Mouse (Mus musculus): Measurements from ENCODE around the gene Gm17268. TPM values are rescaled to one million over a fixed set of nuclear protein-coding genes. Genes with fewer than 3 reads are reported as not detected.

Gene Gm17268
- polyA plus RNA-seq (2012; ENCODE audit: insufficient read depth, low replicate concordance), result not detected in 2 replicates

DNA sequence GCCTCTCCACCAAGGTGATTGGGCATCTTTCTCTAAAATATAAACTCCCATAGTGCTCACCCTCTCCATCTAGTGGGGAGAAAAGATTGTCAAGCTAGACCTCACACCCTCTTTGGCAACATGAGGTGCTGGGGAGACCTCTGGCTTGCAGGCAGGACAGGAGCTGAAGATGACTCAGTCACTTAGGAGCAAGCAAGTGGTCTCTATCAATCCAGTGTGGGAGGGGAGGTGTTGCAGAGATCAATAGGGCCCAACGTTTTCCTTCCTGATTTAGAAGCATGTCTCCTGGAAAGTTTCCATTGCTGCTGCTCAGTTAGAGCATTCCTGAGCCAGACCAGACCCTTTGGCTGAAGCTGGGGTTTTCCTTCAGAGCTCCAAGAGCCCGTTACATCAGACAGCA is at the start of gene Gm17268:
Gm17268 (minus strand) TSS at position 28 of the 400 bp plus-strand sequence.
- TF ChIP-seq FLI1 (IDR thresholded peaks at IDR 0.05; ENCODE audit: low read length) (no peak), GATA1 (IDR thresholded peaks at IDR 0.05; ENCODE audit: borderline replicate concordance, low read length) (no peak)
- Histone ChIP-seq H3K4me3 (replicated peaks) (no peak within 1 kb of the TSS), H3K9me3 (no peaks in the 10 kb centered on the region), H3K36me3 (replicated peaks; ENCODE audit: low read length) (no peaks in the 10 kb centered on the region), H3K4me1 (no peaks in the 10 kb centered on the region), H3K27me3 (replicated peaks) (peaks cover 2% of the 10 kb centered on the region)

GRCm38 (mm10) chr11:82084360-82084759 is 46.0 kb upstream of the Gm17268 start:
- TF ChIP-seq FLI1 (IDR thresholded peaks at IDR 0.05; ENCODE audit: low read length), result no peak
- no peak overlapping the region for H3K4me3 ChIP-seq (replicated peaks)

GRCm38 (mm10) chr11:82080865-82081264 is 42.5 kb upstream of the Gm17268 start:
- H3K36me3 ChIP-seq (replicated peaks; ENCODE audit: low read length), result no peaks in the 10 kb centered on the region
- peaks cover 8% of the 10 kb centered on the region for H3K9me3 ChIP-seq
- H3K4me3 ChIP-seq (replicated peaks), result no peak overlapping the region
- TF ChIP-seq FLI1 (IDR thresholded peaks at IDR 0.05; ENCODE audit: low read length) (no peak), GATA1 (IDR thresholded peaks at IDR 0.05; ENCODE audit: borderline replicate concordance, low read length) (no peak)
- no peaks in the 10 kb centered on the region for H3K4me1 ChIP-seq
- H3K27me3 ChIP-seq (replicated peaks), result no peaks in the 10 kb centered on the region

More at GRCm38 (mm10) chr11:82084360-82084759, 46.0 kb upstream of the Gm17268 start:
- H3K9me3 ChIP-seq, result no peaks in the 10 kb centered on the region
- H3K27me3 ChIP-seq (replicated peaks), result no peaks in the 10 kb centered on the region
- no peaks in the 10 kb centered on the region for H3K4me1 ChIP-seq
- H3K36me3 ChIP-seq (replicated peaks; ENCODE audit: low read length), result no peaks in the 10 kb centered on the region

GRCm38 (mm10) chr11:82078136-82078730 is 39.9 kb upstream of the Gm17268 start:
- H3K36me3 ChIP-seq (replicated peaks; ENCODE audit: low read length), result no peaks in the 10 kb centered on the region
- H3K4me1 ChIP-seq, result no peaks in the 10 kb centered on the region
- no peak for TF ChIP-seq GATA1 (IDR thresholded peaks at IDR 0.05; ENCODE audit: borderline replicate concordance, low read length)
- TF ChIP-seq FLI1 (IDR thresholded peaks at IDR 0.05; ENCODE audit: low read length), result no peak
- H3K4me3 ChIP-seq (replicated peaks), result no peak overlapping the region
- peaks cover 20% of the 10 kb centered on the region for H3K9me3 ChIP-seq
- H3K27me3 ChIP-seq (replicated peaks), result peaks cover 2% of the 10 kb centered on the region

DNA sequence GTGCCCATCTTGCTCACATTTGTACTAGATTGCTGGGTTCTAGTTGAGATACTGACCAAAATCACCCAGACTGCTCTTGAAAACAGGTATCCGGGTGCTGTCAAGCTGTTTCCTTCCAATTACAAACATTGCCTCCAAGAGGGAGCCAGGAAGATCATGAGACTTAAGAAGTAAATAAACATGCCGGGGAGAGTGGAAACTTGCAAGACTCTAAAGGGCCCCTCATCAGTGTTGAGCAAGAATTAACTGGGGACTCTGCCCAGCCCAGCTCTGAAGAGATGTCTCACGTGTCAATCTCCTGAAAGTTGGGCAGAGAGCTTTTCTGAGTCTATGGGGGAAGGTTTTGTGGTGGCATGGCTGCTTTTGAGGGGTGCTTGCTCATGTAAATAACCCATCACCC is 38.7 kb upstream of the Gm17268 start:
- no peak overlapping the region for H3K4me3 ChIP-seq (replicated peaks)

GRCm38 (mm10) chr11:82073686-82074085 is 35.3 kb upstream of the Gm17268 start:
- H3K36me3 ChIP-seq (replicated peaks; ENCODE audit: low read length), result no peaks in the 10 kb centered on the region
- no peaks in the 10 kb centered on the region for H3K4me1 ChIP-seq
- no peak for TF ChIP-seq FLI1 (IDR thresholded peaks at IDR 0.05; ENCODE audit: low read length)
- TF ChIP-seq GATA1 (IDR thresholded peaks at IDR 0.05; ENCODE audit: borderline replicate concordance, low read length), result no peak
- no peak overlapping the region for H3K4me3 ChIP-seq (replicated peaks)
- H3K27me3 ChIP-seq (replicated peaks), result peaks cover 6% of the 10 kb centered on the region
- peaks cover 20% of the 10 kb centered on the region for H3K9me3 ChIP-seq

More for the DNA sequence above, 38.7 kb upstream of the Gm17268 start:
- TF ChIP-seq GATA1 (IDR thresholded peaks at IDR 0.05; ENCODE audit: borderline replicate concordance, low read length) (no peak), FLI1 (IDR thresholded peaks at IDR 0.05; ENCODE audit: low read length) (no peak)
- Histone ChIP-seq H3K4me1 (no peaks in the 10 kb centered on the region), H3K36me3 (replicated peaks; ENCODE audit: low read length) (no peaks in the 10 kb centered on the region), H3K9me3 (peaks cover 20% of the 10 kb centered on the region), H3K27me3 (replicated peaks) (peaks cover 3% of the 10 kb centered on the region)

GRCm38 (mm10) chr11:82072984-82073383 is 34.6 kb upstream of the Gm17268 start:
- TF ChIP-seq FLI1 (IDR thresholded peaks at IDR 0.05; ENCODE audit: low read length) (no peak), GATA1 (IDR thresholded peaks at IDR 0.05; ENCODE audit: borderline replicate concordance, low read length) (no peak)
- no peak overlapping the region for H3K4me3 ChIP-seq (replicated peaks)
- peaks cover 6% of the 10 kb centered on the region for H3K27me3 ChIP-seq (replicated peaks)
- no peaks in the 10 kb centered on the region for H3K36me3 ChIP-seq (replicated peaks; ENCODE audit: low read length)
- peaks cover 20% of the 10 kb centered on the region for H3K9me3 ChIP-seq
- no peaks in the 10 kb centered on the region for H3K4me1 ChIP-seq

GRCm38 (mm10) chr11:82072374-82072773 is 34.0 kb upstream of the Gm17268 start:
- Histone ChIP-seq H3K36me3 (replicated peaks; ENCODE audit: low read length) (no peaks in the 10 kb centered on the region), H3K4me1 (no peaks in the 10 kb centered on the region)
- TF ChIP-seq FLI1 (IDR thresholded peaks at IDR 0.05; ENCODE audit: low read length) (no peak), GATA1 (IDR thresholded peaks at IDR 0.05; ENCODE audit: borderline replicate concordance, low read length) (no peak)

GRCm38 (mm10) chr11:82071076-82071475 is 32.7 kb upstream of the Gm17268 start:
- no peak overlapping the region for H3K4me3 ChIP-seq (replicated peaks)
- no peaks in the 10 kb centered on the region for H3K4me1 ChIP-seq
- no peaks in the 10 kb centered on the region for H3K36me3 ChIP-seq (replicated peaks; ENCODE audit: low read length)
- H3K27me3 ChIP-seq (replicated peaks), result peaks cover 6% of the 10 kb centered on the region
- TF ChIP-seq GATA1 (IDR thresholded peaks at IDR 0.05; ENCODE audit: borderline replicate concordance, low read length) (no peak), FLI1 (IDR thresholded peaks at IDR 0.05; ENCODE audit: low read length) (no peak)
- peaks cover 15% of the 10 kb centered on the region for H3K9me3 ChIP-seq

More at GRCm38 (mm10) chr11:82072374-82072773, 34.0 kb upstream of the Gm17268 start:
- H3K4me3 ChIP-seq (replicated peaks), result no peak overlapping the region
- H3K27me3 ChIP-seq (replicated peaks), result peaks cover 6% of the 10 kb centered on the region
- peaks cover 20% of the 10 kb centered on the region for H3K9me3 ChIP-seq

- no peak overlapping the region for H3K4me3 ChIP-seq (replicated peaks)
- no peaks in the 10 kb centered on the region for H3K9me3 ChIP-seq
- H3K4me1 ChIP-seq, result no peaks in the 10 kb centered on the region
- TF ChIP-seq FLI1 (IDR thresholded peaks at IDR 0.05; ENCODE audit: low read length), result no peak
- TF ChIP-seq GATA1 (IDR thresholded peaks at IDR 0.05; ENCODE audit: borderline replicate concordance, low read length), result no peak
- no peaks in the 10 kb centered on the region for H3K36me3 ChIP-seq (replicated peaks; ENCODE audit: low read length)
- peaks cover 3% of the 10 kb centered on the region for H3K27me3 ChIP-seq (replicated peaks)
Measured at GRCm38 (mm10) chr11:82066953-82067571, 28.7 kb upstream of the Gm17268 start.
